In the genomic region with DNA sequence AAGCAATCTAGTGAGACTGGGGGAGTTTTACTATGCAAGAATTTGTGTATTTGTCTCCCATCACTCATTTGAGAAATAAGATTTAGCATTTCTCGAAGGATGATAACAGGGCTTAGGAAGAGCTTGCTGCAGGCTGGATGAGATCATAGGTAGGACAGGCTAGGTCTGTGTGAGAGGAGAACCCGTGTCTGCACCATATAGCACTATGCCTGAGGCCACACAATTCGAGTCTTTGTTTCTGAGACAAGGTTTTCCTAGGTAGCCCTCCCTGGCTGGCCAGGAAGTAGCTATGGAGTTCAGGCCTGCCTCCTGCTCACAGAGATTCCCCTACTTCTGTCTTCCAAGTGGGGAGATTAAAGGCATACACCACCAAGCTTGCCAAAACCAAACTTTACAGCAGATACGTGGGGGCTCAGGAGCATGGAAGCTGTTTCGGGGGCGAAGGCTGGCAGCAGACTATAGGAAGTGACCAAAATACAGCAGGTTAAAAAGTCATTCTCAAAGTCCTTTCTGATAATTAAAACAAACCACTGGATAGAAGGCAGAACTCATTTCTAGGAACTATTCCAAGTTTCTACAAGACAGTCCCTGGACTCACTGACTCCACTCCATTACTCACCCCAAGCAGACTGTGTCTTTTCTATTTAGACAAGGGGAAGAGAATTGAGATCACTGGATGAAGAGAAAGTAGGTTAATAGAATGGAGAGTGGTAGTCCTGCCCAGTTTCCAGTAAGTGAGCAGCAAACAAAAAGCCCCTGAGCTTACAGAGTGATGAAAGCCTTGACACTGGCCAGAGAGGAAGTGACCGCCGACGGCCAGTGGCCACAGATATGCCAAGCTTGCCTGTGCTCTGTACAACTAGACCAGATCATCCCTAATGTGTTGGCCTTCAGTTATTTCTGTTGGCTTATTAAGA, we compare ENCODE assay signal across 16 mouse cellular contexts.
DNase-seq lines count a peak whose midpoint lies in the region; ATAC-seq and TF ChIP-seq lines count a peak whose summit lies in the region.
"Had no signal": no experiment of that assay in that cellular context is flagged by ENCODE, and none has a peak within 500 bp of the region (broad histone marks: within the 10 kb centered on the region; RNA-seq: fewer than 3 reads in every experiment).

No protein-coding gene starts in this region.

- no peaks in the 10 kb centered on the region for H3K27me3 ChIP-seq in liver, embryonic 11.5 days (replicated peaks; ENCODE audit: control insufficient read depth, insufficient read depth, low read length)
- no peaks in the 10 kb centered on the region for H3K27me3 ChIP-seq in liver, postnatal 0 days (ENCODE audit: insufficient read depth, low read length)
- H3K27me3 ChIP-seq in embryonic facial prominence, embryonic 14.5 days (replicated peaks; ENCODE audit: control insufficient read depth, insufficient read depth, low read length): no peaks in the 10 kb centered on the region
- H3K27me3 ChIP-seq in intestine, embryonic 15.5 days (replicated peaks): no peaks in the 10 kb centered on the region
- H3K27me3 ChIP-seq: liver, embryonic 13.5 days; midbrain, embryonic 15.5 days had no signal

- intact Hi-C loops in gastrocnemius, adult 2 months (cut with DNase I): no loop called here

- H3K36me3 ChIP-seq in liver, embryonic 11.5 days (ENCODE audit: control insufficient read depth, insufficient read depth, low read length): no peaks in the 10 kb centered on the region
- H3K36me3 ChIP-seq in liver, postnatal 0 days (replicated peaks; ENCODE audit: insufficient read depth, low read length): no peaks in the 10 kb centered on the region
- no peaks in the 10 kb centered on the region for H3K36me3 ChIP-seq in embryonic facial prominence, embryonic 14.5 days (ENCODE audit: control insufficient read depth, insufficient read depth, low read length)
- H3K36me3 ChIP-seq in intestine, embryonic 15.5 days: no peaks in the 10 kb centered on the region
- H3K36me3 ChIP-seq: liver, embryonic 13.5 days; midbrain, embryonic 15.5 days had no signal

- peak; percentile 59; the same call in 1 of the 2 replicates for ATAC-seq in cerebellum, adult (ENCODE audit: insufficient number of reproducible peaks, low FRiP score, low TSS enrichment)
- ATAC-seq in liver, embryonic 11.5 days (replicated peaks; ENCODE audit: low FRiP score): 0 out of 2 replicates have a peak, but pooled peaks have one; percentile 31
- ATAC-seq in liver, postnatal 0 days: no peak
- ATAC-seq in embryonic facial prominence, embryonic 14.5 days (ENCODE audit: low read depth): no peak; the same call in 1 of the 2 replicates
- ATAC-seq in intestine, embryonic 15.5 days: peak; percentile 66
- ATAC-seq: midbrain, embryonic 15.5 days had no signal

- H3K27ac ChIP-seq in liver, embryonic 11.5 days (ENCODE audit: low read depth, low read length): no peak overlapping the region
- no peak overlapping the region for H3K27ac ChIP-seq in liver, postnatal 0 days (ENCODE audit: low read depth)
- H3K27ac ChIP-seq in embryonic facial prominence, embryonic 14.5 days (replicated peaks; ENCODE audit: low read depth, low read length): peak overlapping the region; percentile 8; the same call in 1 of the 2 replicates
- H3K27ac ChIP-seq in intestine, embryonic 15.5 days: peak overlapping the region; percentile 61
- no peak overlapping the region for H3K27ac ChIP-seq in layer of hippocampus, adult 2 months
- H3K27ac ChIP-seq in gastrocnemius, adult 2 months: no peak overlapping the region
- H3K27ac ChIP-seq: liver, embryonic 13.5 days; midbrain, embryonic 15.5 days had no signal

- TF ChIP-seq CTCF in liver, postnatal 0 days (IDR thresholded peaks at IDR 0.05; ENCODE audit: low read depth): no peak
- no peak for TF ChIP-seq CTCF in layer of hippocampus, adult 2 months (conservative IDR thresholded peaks at IDR 0.05)
- no peak for TF ChIP-seq CTCF in gastrocnemius, adult 2 months (IDR thresholded peaks at IDR 0.05)

- no peak overlapping the region for H3K4me3 ChIP-seq in liver, embryonic 11.5 days (ENCODE audit: low read depth, low read length)
- no peak overlapping the region for H3K4me3 ChIP-seq in liver, postnatal 0 days (ENCODE audit: low read depth, low read length)
- H3K4me3 ChIP-seq in embryonic facial prominence, embryonic 14.5 days (ENCODE audit: low read depth, low read length): no peak overlapping the region
- H3K4me3 ChIP-seq in intestine, embryonic 15.5 days (replicated peaks): no peak overlapping the region
- H3K4me3 ChIP-seq in layer of hippocampus, adult 2 months: no peak overlapping the region
- no peak overlapping the region for H3K4me3 ChIP-seq in gastrocnemius, adult 2 months
- H3K4me3 ChIP-seq: liver, embryonic 13.5 days; midbrain, embryonic 15.5 days had no signal

- WGBS in liver, embryonic 11.5 days: 61% methylated on average over 9 of the region's 9 CpGs
- WGBS in liver, postnatal 0 days (ENCODE audit: insufficient replicate concordance): 82% methylated on average over 9 of the region's 9 CpGs
- 60% methylated on average over 9 of the region's 9 CpGs for WGBS in embryonic facial prominence, embryonic 14.5 days
- WGBS in intestine, embryonic 15.5 days: 52% methylated on average over 9 of the region's 9 CpGs

- no peaks in the 10 kb centered on the region for H3K4me1 ChIP-seq in liver, embryonic 11.5 days (replicated peaks; ENCODE audit: control insufficient read depth, insufficient read depth, low read length)
- H3K4me1 ChIP-seq in liver, postnatal 0 days (ENCODE audit: insufficient read depth): no peaks in the 10 kb centered on the region
- peaks cover 8% of the 10 kb centered on the region for H3K4me1 ChIP-seq in embryonic facial prominence, embryonic 14.5 days (ENCODE audit: control insufficient read depth, insufficient read depth, low read length)
- 0 out of 2 replicates have a peak, but pooled peaks cover 2% of the 10 kb centered on the region for H3K4me1 ChIP-seq in intestine, embryonic 15.5 days (replicated peaks)
- H3K4me1 ChIP-seq: liver, embryonic 13.5 days; midbrain, embryonic 15.5 days had no signal

- no peak for TF ChIP-seq EP300 in liver, postnatal 0 days (IDR thresholded peaks at IDR 0.05; ENCODE audit: low read depth)

- no peak overlapping the region for H3K9ac ChIP-seq in liver, embryonic 11.5 days (ENCODE audit: low read depth, low read length)
- no peak overlapping the region for H3K9ac ChIP-seq in liver, postnatal 0 days (replicated peaks)
- H3K9ac ChIP-seq in embryonic facial prominence, embryonic 14.5 days (ENCODE audit: low read depth, low read length): no peak overlapping the region
- no peak overlapping the region for H3K9ac ChIP-seq in intestine, embryonic 15.5 days
- H3K9ac ChIP-seq: liver, embryonic 13.5 days; midbrain, embryonic 15.5 days had no signal

- no peak for DNase-seq in cerebellum, postnatal 4 days (ENCODE audit: low spot score in 2 of 2)
- no peak for DNase-seq in liver, embryonic 11.5 days (ENCODE audit: low spot score)
- no peak for DNase-seq in liver, postnatal 0 days
- DNase-seq in embryonic facial prominence, embryonic 14.5 days (ENCODE audit: low spot score): no peak
- DNase-seq in layer of hippocampus, adult 2 months (ENCODE audit: low spot score in 2 of 2): no peak
- no peak for DNase-seq in gastrocnemius, adult 2 months
- DNase-seq: adrenal gland, adult 8-10 months; cerebellum, adult 18-20 months; kidney, adult 9 months; liver, embryonic 13.5 days; spleen, adult 18-20 months; thymus, postnatal 25 days had no signal

- no peak overlapping the region for H3K4me2 ChIP-seq in liver, embryonic 11.5 days
- H3K4me2 ChIP-seq in liver, postnatal 0 days (ENCODE audit: low read depth, low read length): no peak overlapping the region
- no peak overlapping the region for H3K4me2 ChIP-seq in embryonic facial prominence, embryonic 14.5 days (ENCODE audit: low read depth, low read length)
- H3K4me2 ChIP-seq in intestine, embryonic 15.5 days (replicated peaks): no peak overlapping the region
- H3K4me2 ChIP-seq: liver, embryonic 13.5 days; midbrain, embryonic 15.5 days had no signal

- H3K9me3 ChIP-seq in liver, embryonic 11.5 days (ENCODE audit: control insufficient read depth, low read length): no peaks in the 10 kb centered on the region
- H3K9me3 ChIP-seq in liver, postnatal 0 days (ENCODE audit: low read length): no peaks in the 10 kb centered on the region
- H3K9me3 ChIP-seq in embryonic facial prominence, embryonic 14.5 days (ENCODE audit: control insufficient read depth, low read length): no peaks in the 10 kb centered on the region
- no peaks in the 10 kb centered on the region for H3K9me3 ChIP-seq in intestine, embryonic 15.5 days
- H3K9me3 ChIP-seq: G1E; liver, embryonic 13.5 days; midbrain, embryonic 15.5 days had no signal

Comparison
In these comparisons a context has a peak if more than half of its experiments do, and no peak if none do; other contexts are left out.
1. ATAC-seq: peak in cerebellum, adult (single experiment), liver, embryonic 11.5 days (single experiment) and intestine, embryonic 15.5 days (single experiment); none in liver, postnatal 0 days (single experiment) and embryonic facial prominence, embryonic 14.5 days (single experiment).
2. H3K27ac ChIP-seq: peak in embryonic facial prominence, embryonic 14.5 days (single experiment) and intestine, embryonic 15.5 days (single experiment); none in liver, embryonic 11.5 days (single experiment), liver, postnatal 0 days (single experiment), layer of hippocampus, adult 2 months (single experiment) and gastrocnemius, adult 2 months (single experiment).